Mouse (Mus musculus): ENCODE results near the gene Kcnc1. TPM values are rescaled to one million over a fixed set of nuclear protein-coding genes. Genes with fewer than 3 reads are reported as not detected.

Kcnc1 gene
- total and polyA plus RNA-seq, 2 experiments from 2014 or later = 25.0 to 43.7 TPM

GRCm38 (mm10) chr7:46409204-46409789 is 13.0 kb downstream of the Kcnc1 start:
- no peak overlapping the region for H3K4me2 ChIP-seq (ENCODE audit: low read depth, low read length)
- no peak overlapping the region for H3K4me3 ChIP-seq (ENCODE audit: low read length)
- no peaks in the 10 kb centered on the region for H3K27me3 ChIP-seq (ENCODE audit: insufficient read depth, low read length)
- 30% methylated on average over 12 of the region's 12 CpGs for WGBS
- ATAC-seq (no peak), DNase-seq (ENCODE audit: low spot score) (no peak)
- no peak overlapping the region for H3K9ac ChIP-seq (replicated peaks; ENCODE audit: low read length)
- TF ChIP-seq CTCF (IDR thresholded peaks at IDR 0.05; ENCODE audit: low read depth) = no peak
- H3K9me3 ChIP-seq (ENCODE audit: low read length) = no peaks in the 10 kb centered on the region
- no peaks in the 10 kb centered on the region for H3K36me3 ChIP-seq (ENCODE audit: insufficient read depth, low read length)
- 0 out of 2 replicates have a peak, but pooled peaks cover 4% of the 10 kb centered on the region for H3K4me1 ChIP-seq (ENCODE audit: insufficient read depth, low read length)
- no peak overlapping the region for H3K27ac ChIP-seq

DNA sequence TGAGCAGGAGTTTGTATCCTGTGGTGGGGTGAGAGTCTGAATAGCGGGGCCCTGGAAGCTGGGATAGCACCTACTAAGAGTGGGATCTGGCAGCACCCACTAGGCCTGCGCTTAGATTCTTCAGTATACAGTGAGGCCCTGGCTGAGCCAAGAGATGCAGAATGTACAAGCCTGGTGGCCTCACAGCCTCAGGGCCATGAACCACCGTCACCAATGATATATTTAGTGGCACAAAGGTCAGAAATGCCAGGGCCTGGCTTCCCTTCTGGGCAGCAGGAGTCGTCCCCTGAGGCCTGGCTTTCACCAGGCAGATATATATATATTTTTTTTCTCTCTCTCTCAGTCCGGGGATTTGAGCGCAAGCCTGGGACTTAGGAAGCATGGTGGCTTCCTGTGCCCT is 14.4 kb downstream of the Kcnc1 start:
- DNase-seq (ENCODE audit: low spot score) = no peak
- H3K4me3 ChIP-seq (ENCODE audit: low read length) = no peak overlapping the region
- H3K4me2 ChIP-seq (ENCODE audit: low read depth, low read length) = no peak overlapping the region
- no peak for ATAC-seq
- no peaks in the 10 kb centered on the region for H3K36me3 ChIP-seq (ENCODE audit: insufficient read depth, low read length)
- H3K4me1 ChIP-seq (ENCODE audit: insufficient read depth, low read length) = 0 out of 2 replicates have a peak, but pooled peaks cover 6% of the 10 kb centered on the region
- no peak for TF ChIP-seq CTCF (IDR thresholded peaks at IDR 0.05; ENCODE audit: low read depth)
- no peak overlapping the region for H3K27ac ChIP-seq
- WGBS = 78% methylated on average over 6 of the region's 6 CpGs
- no peaks in the 10 kb centered on the region for H3K27me3 ChIP-seq (ENCODE audit: insufficient read depth, low read length)
- H3K9ac ChIP-seq (replicated peaks; ENCODE audit: low read length) = no peak overlapping the region
- H3K9me3 ChIP-seq (ENCODE audit: low read length) = no peaks in the 10 kb centered on the region

GRCm38 (mm10) chr7:46412823-46413222 is 16.5 kb downstream of the Kcnc1 start:
- H3K27me3 ChIP-seq (ENCODE audit: insufficient read depth, low read length) = no peaks in the 10 kb centered on the region
- no peak overlapping the region for H3K9ac ChIP-seq (replicated peaks; ENCODE audit: low read length)
- no peak overlapping the region for H3K4me3 ChIP-seq (ENCODE audit: low read length)
- ATAC-seq (no peak), DNase-seq (ENCODE audit: low spot score) (no peak)
- no peaks in the 10 kb centered on the region for H3K36me3 ChIP-seq (ENCODE audit: insufficient read depth, low read length)
- H3K4me1 ChIP-seq (ENCODE audit: insufficient read depth, low read length) = 0 out of 2 replicates have a peak, but pooled peaks cover 11% of the 10 kb centered on the region
- 70% methylated on average over 5 of the region's 5 CpGs for WGBS
- no peak overlapping the region for H3K27ac ChIP-seq
- H3K9me3 ChIP-seq (ENCODE audit: low read length) = no peaks in the 10 kb centered on the region
- TF ChIP-seq CTCF (IDR thresholded peaks at IDR 0.05; ENCODE audit: low read depth) = no peak
- no peak overlapping the region for H3K4me2 ChIP-seq (ENCODE audit: low read depth, low read length)

GRCm38 (mm10) chr7:46413959-46414725 is 17.8 kb downstream of the Kcnc1 start:
- no peak for TF ChIP-seq CTCF (IDR thresholded peaks at IDR 0.05; ENCODE audit: low read depth)
- Histone ChIP-seq H3K36me3 (ENCODE audit: insufficient read depth, low read length) (no peaks in the 10 kb centered on the region), H3K9ac (replicated peaks; ENCODE audit: low read length) (no peak overlapping the region), H3K27me3 (ENCODE audit: insufficient read depth, low read length) (no peaks in the 10 kb centered on the region), H3K27ac (no peak overlapping the region), H3K4me3 (ENCODE audit: low read length) (no peak overlapping the region), H3K9me3 (ENCODE audit: low read length) (no peaks in the 10 kb centered on the region), H3K4me1 (ENCODE audit: insufficient read depth, low read length) (0 out of 2 replicates have a peak, but pooled peaks cover 8% of the 10 kb centered on the region), H3K4me2 (ENCODE audit: low read depth, low read length) (no peak overlapping the region)
- DNase-seq (ENCODE audit: low spot score) (no peak), ATAC-seq (no peak)
- 66% methylated on average over 6 of the region's 6 CpGs for WGBS

DNA sequence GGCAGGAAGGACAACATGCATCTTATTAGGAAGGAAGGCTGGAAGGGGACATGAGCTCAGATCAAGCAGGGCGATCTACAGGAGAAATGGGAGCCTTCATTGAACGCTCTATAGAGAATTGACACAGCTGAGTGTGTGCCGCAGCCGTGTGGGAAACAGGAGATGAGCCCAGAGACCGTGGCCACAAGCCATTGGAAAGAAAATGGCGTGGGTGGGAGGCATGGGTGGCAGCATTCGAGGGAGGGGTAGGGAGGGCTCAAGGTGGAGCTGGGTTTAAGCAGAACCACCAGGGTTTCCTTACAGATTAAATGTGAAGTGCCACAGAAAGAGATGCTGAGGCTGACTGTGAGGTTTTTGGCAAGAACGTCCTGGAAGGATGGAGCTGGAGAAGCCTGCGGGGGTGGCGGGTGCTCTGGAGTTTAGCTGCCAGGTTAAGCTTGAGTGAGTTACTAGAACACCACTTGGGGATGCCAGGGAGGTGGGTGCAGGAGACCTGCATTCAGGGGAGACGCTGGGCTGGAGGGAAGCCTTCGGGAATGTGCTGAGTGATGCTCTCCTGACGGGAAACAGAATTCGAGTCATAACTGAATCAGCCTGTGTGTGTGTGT is 19.6 kb downstream of the Kcnc1 start:
- Histone ChIP-seq H3K36me3 (ENCODE audit: insufficient read depth, low read length) (no peaks in the 10 kb centered on the region), H3K27ac (no peak overlapping the region), H3K4me3 (ENCODE audit: low read length) (no peak overlapping the region), H3K27me3 (ENCODE audit: insufficient read depth, low read length) (no peaks in the 10 kb centered on the region), H3K4me2 (ENCODE audit: low read depth, low read length) (no peak overlapping the region), H3K9me3 (ENCODE audit: low read length) (no peaks in the 10 kb centered on the region), H3K9ac (replicated peaks; ENCODE audit: low read length) (no peak overlapping the region), H3K4me1 (ENCODE audit: insufficient read depth, low read length) (0 out of 2 replicates have a peak, but pooled peaks cover 8% of the 10 kb centered on the region)
- TF ChIP-seq CTCF (IDR thresholded peaks at IDR 0.05; ENCODE audit: low read depth) = no peak
- ATAC-seq (no peak), DNase-seq (ENCODE audit: low spot score) (no peak)
- WGBS = 49% methylated on average over 14 of the region's 14 CpGs

GRCm38 (mm10) chr7:46417467-46417866 is 21.2 kb downstream of the Kcnc1 start:
- H3K4me3 ChIP-seq (ENCODE audit: low read length) = no peak overlapping the region
- DNase-seq (ENCODE audit: low spot score) = no peak
- H3K4me1 ChIP-seq (ENCODE audit: insufficient read depth, low read length) = peaks cover 11% of the 10 kb centered on the region
- H3K4me2 ChIP-seq (ENCODE audit: low read depth, low read length) = no peak overlapping the region
- TF ChIP-seq CTCF (IDR thresholded peaks at IDR 0.05; ENCODE audit: low read depth) = no peak
- no peak for ATAC-seq
- H3K9ac ChIP-seq (replicated peaks; ENCODE audit: low read length) = no peak overlapping the region
- H3K9me3 ChIP-seq (ENCODE audit: low read length) = no peaks in the 10 kb centered on the region
- WGBS = 69% methylated on average over 7 of the region's 7 CpGs
- no peak overlapping the region for H3K27ac ChIP-seq
- H3K27me3 ChIP-seq (ENCODE audit: insufficient read depth, low read length) = no peaks in the 10 kb centered on the region
- H3K36me3 ChIP-seq (ENCODE audit: insufficient read depth, low read length) = no peaks in the 10 kb centered on the region

All from hindbrain, postnatal 0 days (tissue).